Mouse (Mus musculus): ENCODE results near the gene Ccr10.
A peak's percentile ranks its signal among the peaks of the same experiment; 100 is the strongest.

Ccr10 gene

GRCm38 (mm10) chr11:101188166-101188805 lies 13.0 kb upstream of the Ccr10 start:
- DNase-seq (ENCODE audit: low spot score in 2 of 2): no peak

DNA sequence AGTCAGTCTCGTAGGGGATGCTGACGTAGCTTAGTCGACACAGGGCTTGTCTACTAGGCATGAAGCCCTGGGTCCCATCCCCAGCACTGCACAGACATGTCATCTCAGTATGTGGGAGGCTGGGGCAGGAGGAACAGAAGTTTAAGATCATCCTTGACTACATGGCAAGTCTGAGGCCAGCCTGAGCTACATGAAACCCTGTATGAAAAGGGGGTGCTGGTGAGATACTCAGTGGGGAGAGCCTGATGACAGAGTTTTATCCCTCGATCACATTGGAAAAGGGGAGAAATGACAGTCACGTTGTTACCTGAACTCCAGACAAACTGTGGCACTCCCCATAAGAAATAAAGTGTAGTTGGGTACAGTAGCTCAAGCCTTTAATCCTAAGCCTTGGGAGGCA lies 12.3 kb upstream of the Ccr10 start:
- no peak for DNase-seq (ENCODE audit: low spot score in 2 of 2)

DNA sequence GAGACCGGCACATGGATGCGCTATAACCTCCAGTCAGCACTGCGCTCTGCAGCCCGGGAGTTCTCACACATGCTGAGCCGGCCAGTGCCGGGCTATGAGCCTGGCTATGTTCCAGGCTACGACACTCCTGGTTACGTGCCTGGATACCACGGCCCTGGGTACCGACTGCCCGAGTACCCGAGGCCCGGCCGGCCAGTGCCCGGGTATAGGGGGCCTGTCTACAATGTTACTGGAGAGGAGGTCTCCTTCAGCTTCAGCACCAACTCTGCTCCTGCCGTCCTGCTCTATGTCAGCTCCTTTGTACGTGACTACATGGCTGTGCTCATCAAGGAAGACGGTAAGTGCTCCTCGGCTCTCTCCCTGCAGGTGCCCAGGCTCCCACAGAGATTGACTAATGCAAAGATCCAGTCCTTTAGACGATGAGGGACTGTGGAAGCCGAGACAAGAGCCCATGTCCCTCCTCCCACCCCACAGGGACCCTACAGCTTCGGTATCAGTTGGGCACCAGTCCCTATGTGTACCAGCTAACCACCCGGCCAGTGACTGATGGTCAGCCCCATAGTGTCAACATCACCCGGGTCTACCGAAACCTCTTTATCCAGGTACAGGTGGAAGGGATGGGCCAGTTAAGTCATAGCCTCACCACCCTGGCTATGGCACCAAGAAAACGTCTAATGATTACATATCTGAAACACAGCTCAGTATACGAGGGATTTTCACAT lies 11.4 kb upstream of the Ccr10 start:
- no peak for DNase-seq (ENCODE audit: low spot score in 2 of 2)

- no peak for DNase-seq (ENCODE audit: low spot score in 2 of 2)
These were observed 10.2 kb upstream of the Ccr10 start for GRCm38 (mm10) chr11:101185441-101185840.

DNA sequence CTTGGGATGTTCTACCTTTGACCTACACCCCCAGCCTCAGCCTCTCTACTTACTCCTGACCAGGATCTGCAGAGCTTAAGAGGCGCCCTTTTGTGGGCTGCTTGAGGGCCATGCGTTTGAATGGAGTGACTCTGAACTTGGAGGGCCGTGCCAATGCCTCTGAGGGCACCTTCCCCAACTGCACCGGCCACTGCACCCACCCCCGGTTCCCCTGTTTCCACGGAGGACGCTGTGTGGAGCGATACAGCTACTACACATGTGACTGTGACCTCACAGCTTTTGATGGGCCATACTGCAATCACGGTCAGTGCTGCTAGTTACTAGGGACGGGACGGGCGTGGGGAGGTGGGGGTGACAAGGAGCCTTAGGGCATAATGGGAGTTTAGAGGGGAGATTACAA lies 9.7 kb upstream of the Ccr10 start:
- DNase-seq (ENCODE audit: low spot score in 2 of 2): no peak

DNA sequence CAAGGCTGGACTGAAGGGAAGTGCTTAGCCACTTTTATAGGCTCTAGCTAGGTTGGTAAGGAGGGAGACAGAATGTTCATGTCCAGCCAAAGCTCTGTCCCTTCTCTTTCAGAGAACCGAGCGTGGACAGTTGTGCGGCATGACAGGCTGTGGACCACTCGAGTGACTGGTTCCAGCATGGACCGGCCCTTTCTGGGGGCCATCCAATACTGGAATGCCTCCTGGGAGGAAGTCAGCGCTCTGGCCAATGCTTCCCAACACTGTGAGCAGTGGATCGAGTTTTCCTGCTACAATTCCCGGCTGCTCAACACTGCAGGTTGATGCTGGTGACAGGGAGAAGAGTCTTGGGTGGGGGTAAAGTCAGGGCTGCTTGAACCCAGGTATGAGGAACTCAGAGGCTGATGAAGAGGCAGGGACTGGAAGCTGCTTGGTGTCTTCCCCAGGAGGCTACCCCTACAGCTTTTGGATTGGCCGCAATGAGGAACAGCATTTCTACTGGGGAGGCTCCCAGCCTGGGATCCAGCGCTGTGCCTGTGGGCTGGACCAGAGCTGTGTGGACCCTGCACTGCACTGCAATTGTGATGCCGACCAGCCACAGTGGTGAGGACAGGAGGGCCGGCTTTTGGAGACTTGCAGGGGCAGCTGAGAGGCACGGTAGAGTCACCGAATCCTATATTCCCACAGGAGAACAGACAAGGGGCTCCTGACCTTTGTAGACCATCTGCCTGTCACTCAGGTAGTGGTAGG lies 7.7 kb upstream of the Ccr10 start:
- no peak for DNase-seq (ENCODE audit: low spot score in 2 of 2)

- DNase-seq (ENCODE audit: low spot score in 2 of 2): no peak
These were observed 6.7 kb upstream of the Ccr10 start for GRCm38 (mm10) chr11:101181961-101182360.

DNA sequence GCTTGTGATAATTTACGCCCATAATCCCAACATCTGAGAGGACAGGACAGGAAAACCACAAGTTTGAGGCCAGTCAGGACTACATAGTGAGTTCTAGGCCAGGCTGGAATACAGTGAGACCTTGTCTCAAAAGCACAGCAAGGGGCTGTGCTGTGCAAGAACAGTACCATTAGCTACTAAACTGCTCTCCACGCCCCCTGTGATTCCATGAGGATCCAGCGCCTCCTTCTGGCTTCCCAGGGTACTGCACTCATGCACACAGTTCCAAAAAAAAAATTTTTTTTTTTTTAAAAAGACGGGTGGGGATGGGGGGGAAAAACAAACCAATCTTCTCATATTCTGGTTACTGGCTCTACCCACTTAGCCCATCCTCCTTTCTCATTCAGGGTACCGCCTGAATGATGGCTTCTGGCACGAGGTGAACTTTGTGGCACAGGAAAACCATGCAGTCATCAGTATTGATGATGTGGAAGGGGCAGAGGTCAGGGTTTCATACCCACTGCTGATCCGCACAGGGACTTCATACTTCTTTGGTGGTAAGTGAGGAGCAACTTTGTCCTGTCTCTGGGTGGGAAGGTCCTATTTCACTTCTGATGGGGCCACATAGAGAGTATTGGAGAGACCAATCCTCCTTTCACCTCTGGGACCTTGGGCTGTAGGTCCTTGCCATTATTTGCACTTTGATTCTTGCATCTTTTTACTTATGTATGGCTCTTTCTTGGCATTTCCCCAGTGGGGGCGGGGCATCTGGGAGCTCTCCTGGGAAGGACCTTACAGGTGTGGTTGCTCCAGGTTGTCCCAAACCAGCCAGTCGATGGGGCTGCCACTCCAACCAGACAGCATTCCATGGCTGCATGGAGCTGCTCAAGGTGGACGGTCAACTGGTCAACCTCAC lies 5.8 kb upstream of the Ccr10 start:
- DNase-seq (ENCODE audit: low spot score in 2 of 2): peak in 1 of 2 experiments; percentile 43

DNA sequence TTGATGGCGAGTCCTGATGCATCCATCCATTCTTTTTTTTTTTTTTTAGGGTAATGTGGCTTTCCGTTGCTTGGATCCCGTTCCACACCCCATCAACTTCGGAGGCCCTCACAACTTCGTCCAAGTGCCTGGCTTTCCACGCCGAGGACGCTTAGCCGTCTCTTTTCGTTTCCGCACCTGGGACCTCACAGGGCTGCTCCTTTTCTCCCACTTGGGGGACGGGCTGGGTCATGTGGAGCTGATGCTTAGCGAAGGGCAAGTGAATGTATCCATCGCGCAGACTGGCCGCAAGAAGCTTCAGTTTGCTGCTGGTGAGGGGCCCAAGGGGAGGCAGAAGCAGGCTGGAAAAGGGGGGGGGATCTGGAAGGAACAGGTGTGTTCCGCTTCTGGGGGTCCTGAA lies 5.0 kb upstream of the Ccr10 start:
- DNase-seq (ENCODE audit: low spot score in 2 of 2): no peak

- DNase-seq (ENCODE audit: low spot score in 2 of 2): no peak
These were observed 4.1 kb upstream of the Ccr10 start for GRCm38 (mm10) chr11:101179306-101179705.

- no peak for DNase-seq (ENCODE audit: low spot score in 2 of 2)
These were observed 3.1 kb upstream of the Ccr10 start for GRCm38 (mm10) chr11:101178061-101179058.

- DNase-seq (ENCODE audit: low spot score in 2 of 2): peak; percentile 38 to 70
These were observed 1.9 kb upstream of the Ccr10 start for GRCm38 (mm10) chr11:101176933-101177773.

DNA sequence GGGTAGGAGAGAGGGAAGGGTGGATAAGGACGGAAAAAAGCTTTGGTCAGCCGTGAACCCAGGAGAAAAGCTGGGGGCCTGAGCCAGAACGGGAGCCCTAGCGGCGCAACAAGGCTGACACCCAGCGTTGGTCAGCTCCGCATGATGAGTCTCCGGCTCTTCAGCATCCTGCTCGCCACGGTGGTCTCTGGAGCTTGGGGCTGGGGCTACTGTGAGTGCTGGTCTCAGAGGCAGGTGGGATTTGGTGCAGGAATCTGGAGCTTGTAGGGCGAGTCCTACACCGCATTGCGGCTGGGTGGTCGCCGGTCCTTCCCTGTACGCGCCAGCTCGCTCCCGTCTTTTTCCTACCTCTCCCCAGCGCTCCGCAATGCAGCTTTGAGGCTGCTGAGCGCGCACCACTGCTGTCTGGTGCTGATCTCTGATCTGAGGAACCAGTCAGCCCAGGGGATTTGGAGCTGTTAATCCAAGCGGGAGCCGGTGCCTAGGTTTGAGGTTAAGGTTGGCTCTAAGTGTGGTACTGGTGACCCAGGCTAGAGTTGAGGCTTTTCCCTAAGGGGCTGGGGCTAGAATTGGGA lies 961 bp upstream of the Ccr10 start:
- no peak for DNase-seq (ENCODE audit: low spot score in 2 of 2)

DNA sequence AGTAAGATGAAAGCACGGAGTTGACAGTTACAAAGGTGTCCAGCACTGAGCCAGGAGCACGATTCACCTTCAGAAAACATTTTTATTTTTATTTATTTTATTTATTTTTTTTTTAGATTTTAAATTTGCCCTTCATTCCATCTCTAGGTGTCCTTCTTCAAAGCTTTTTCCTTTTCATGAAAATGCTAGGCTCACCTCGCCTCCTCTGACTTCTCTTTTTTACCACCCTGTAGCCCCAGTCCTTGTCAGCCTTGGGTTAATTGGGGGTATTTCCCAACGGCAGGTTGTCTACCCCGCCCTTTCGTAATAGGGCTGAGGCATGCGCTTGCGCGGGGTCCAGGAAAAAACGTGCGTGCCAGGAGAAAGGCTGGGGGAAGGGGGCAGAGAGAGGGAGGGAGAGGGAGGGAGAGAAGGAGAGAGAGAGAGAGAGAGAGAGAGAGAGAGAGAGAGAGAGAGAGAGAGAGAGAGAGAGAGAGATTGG lies 433 bp upstream of the Ccr10 start:
- no peak for DNase-seq (ENCODE audit: low spot score in 2 of 2)

- no peak for DNase-seq (ENCODE audit: low spot score in 2 of 2)
These were observed 876 bp downstream of the Ccr10 start for GRCm38 (mm10) chr11:101174389-101174745.

DNA sequence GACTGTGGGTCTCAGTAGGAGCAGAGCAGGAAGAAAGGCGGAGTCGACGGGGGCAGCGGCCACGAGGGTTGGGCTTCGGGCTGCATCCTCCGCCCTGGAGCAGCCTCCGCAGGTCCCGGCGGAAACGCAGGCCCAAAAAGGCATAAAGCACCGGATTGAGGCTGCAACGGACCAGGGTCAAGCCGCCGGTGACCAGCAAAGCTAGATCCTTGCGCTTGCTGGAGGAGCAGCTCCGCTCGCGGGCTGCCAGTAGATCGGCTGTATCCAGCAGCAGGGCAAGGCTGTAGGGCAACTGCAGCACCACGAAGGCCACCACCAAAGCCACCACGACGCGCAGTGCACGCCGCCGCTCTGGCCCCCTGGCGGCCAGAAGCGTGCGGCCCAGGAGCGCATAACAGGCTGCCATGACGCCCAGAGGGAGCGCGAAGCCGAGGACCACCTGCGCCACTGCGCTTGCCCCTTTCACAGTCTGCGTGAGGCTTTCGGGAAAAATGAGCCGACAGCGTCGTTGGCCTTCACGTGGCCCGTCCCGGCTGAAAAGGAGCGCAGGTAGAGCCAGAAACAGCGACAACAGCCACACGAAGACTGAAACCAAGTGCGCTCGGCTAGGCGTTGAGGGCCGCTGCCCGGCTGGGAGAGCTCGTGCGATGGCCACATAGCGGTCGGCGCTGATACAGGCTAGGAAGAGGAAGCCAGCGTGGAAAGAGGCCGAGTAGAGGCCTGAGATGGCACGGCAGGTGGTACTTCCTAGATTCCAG lies 1.4 kb downstream of the Ccr10 start:
- DNase-seq (ENCODE audit: low spot score in 2 of 2): peak; percentile 65 to 78

DNA sequence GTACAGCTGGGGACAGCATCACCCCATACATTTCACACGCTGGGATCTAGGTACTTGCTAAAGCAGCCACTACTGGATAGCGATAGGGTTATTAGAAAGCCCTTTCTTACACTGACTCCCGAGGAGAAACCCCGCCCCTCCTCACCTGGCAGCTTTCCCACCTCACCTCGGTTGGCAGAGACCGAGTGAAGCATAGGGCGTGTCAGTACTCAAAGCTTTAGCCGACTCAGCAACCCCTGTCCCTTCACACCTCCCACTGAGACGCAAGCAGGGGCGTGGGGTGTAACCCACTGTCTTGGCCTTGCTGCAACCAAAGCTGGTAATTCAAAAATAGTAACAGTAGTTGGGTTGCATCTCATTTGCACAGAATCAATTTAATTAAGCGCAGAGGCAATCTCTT lies 2.1 kb downstream of the Ccr10 start:
- DNase-seq (ENCODE audit: low spot score in 2 of 2): no peak

GRCm38 (mm10) chr11:101172434-101172815 lies 2.8 kb downstream of the Ccr10 start:
- no peak for DNase-seq (ENCODE audit: low spot score in 2 of 2)
